Mouse (Mus musculus) liver, adult 2 months (tissue): ENCODE data around the gene Cyp2d11.

ENCODE experiments used
- CTCF ChIP-seq: fragments of 200-500 bp; IDR thresholded peaks from 2 replicates; pipeline ENCODE4 v1.5.1; 2011; ENCODE audit warnings: low read depth, low read length, control low read depth
- POLR2A ChIP-seq: fragments of 200-500 bp; IDR thresholded peaks from 2 replicates; pipeline ENCODE4 v1.6.1; 2011; ENCODE audit warnings: low read length, control low read depth; ENCODE audit not compliant: insufficient read depth; ENCODE audit errors: extremely low read depth

DNA sequence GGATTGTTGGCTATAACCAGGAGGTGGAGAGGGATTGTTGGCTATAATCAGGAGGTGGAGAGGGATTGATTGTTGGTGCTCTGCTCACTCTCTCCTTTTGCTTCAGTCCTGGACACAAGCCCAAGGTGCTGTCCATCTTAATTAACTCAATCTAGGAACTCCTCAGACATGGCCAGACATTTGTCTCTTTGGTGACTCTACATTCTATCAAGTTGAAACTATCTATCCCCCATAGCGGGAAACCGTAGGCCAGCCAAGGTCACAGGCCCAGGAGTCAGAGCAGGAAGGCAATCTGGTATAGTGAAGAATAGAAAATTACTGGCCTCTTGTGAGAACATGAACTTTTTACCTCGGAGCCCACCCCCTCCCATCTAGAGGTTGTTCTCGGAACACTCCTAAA, 31.6 kb downstream of the Cyp2d11 start:
- no peak for TF ChIP-seq CTCF
- TF ChIP-seq POLR2A: no peak
